Mouse (Mus musculus): ENCODE results near the gene Rabggta.

DNA sequence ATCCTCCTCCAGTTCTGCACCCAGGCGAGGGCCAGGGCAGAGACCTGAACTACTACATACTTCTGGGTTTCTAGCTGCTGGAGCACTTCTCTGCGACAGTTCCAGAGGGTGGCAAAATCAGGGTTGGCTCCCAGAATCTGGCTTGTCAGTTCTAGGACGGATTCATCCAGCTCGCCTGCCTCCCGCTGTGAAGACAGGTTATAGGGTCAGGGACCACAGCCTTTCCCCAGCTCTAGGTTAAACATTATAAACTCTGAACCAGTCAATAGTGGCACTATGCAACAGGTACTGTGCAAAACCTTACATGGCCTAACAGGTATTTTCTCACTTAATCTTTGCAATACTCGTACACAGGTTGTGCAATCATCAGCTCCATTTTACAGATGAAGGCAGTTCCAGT, 987 bp downstream of the Rabggta start:
- TF ChIP-seq CTCF (IDR thresholded peaks at IDR 0.05; ENCODE audit: low read depth), result no peak
- no peak for TF ChIP-seq EP300 (IDR thresholded peaks at IDR 0.05; ENCODE audit: low read depth)

All from heart, postnatal 0 days (tissue).